Mouse (Mus musculus) forebrain, embryonic 14.5 days (tissue): ENCODE measurements around the gene Chdh. TPM values are rescaled to one million over a fixed set of nuclear protein-coding genes. Genes with fewer than 3 reads are reported as not detected.

Experiments
- ATAC-seq: fragments of 200-750 bp; cut with Nextera tagmentation; 2 replicates; pipeline ENCODE4 v1.8.0; 2017; ENCODE audit warnings: mild to moderate bottlenecking, moderate library complexity
- DNase-seq: peaks from one replicate; pipeline ENCODE4 v3.0.0-alpha.2; 2015; ENCODE audit warnings: low spot score
- H3K27ac ChIP-seq: fragments of 300-500 bp; sonication (generic); 2 replicates; pipeline ENCODE4 v1.5.1; 2014; ENCODE audit warnings: low read depth, mild to moderate bottlenecking, control low read depth, low read length, moderate library complexity
- H3K27me3 ChIP-seq: fragments of 300-500 bp; sonication (generic); replicated peaks from 2 replicates; pipeline ENCODE4 v1.6.1; 2014; ENCODE audit warnings: low read length, control low read depth, mixed read lengths; ENCODE audit not compliant: control insufficient read depth, insufficient read depth
- H3K36me3 ChIP-seq: fragments of 300-500 bp; sonication (generic); 2 replicates; pipeline ENCODE4 v1.6.1; 2014; ENCODE audit warnings: low read length, control low read depth; ENCODE audit not compliant: control insufficient read depth, insufficient read depth
- H3K4me1 ChIP-seq: fragments of 300-500 bp; sonication (generic); 2 replicates; pipeline ENCODE4 v1.6.1; 2014; ENCODE audit warnings: antibody characterized with exemption, low read length, control low read depth; ENCODE audit not compliant: control insufficient read depth, insufficient read depth
- H3K4me2 ChIP-seq: fragments of 300-500 bp; sonication (generic); 2 replicates; pipeline ENCODE4 v1.6.1; 2014; ENCODE audit warnings: mild to moderate bottlenecking, control low read depth, low read length
- H3K4me3 ChIP-seq: fragments of 300-500 bp; sonication (generic); 2 replicates; pipeline ENCODE4 v1.5.1; 2014; ENCODE audit warnings: low read depth, low read length, control low read depth
- H3K9ac ChIP-seq: fragments of 300-500 bp; sonication (generic); 2 replicates; pipeline ENCODE4 v1.6.1; 2014; ENCODE audit warnings: mild to moderate bottlenecking, low read length, control low read depth, moderate library complexity
- H3K9me3 ChIP-seq: fragments of 300-500 bp; sonication (generic); replicated peaks from 2 replicates; pipeline ENCODE4 v1.6.1; 2016; ENCODE audit warnings: low read length, control low read depth, mixed read lengths; ENCODE audit not compliant: control insufficient read depth
- WGBS: fragments of 180-500 bp; shearing (Covaris S2); extraction: QIAGEN DNeasy Blood & Tissue Kit; methylation state at CpG from one replicate; pipeline ENCODE4 v1.1.7; 2014; 5-methylcytosine and 5-hydroxymethylcytosine counted together
- polyA plus RNA-seq: library from polyadenylated mRNA; unstranded; fragments of >200 nt; fragmentation: Nextera tagmentation; extraction: Ambion mirVana; gene quantifications from 2 replicates; pipeline ENCODE4 v1.2.1, GENCODE M21; 2014

Chdh gene
- polyA plus RNA-seq, 1 experiment from 2014 or later, result not detected

DNA sequence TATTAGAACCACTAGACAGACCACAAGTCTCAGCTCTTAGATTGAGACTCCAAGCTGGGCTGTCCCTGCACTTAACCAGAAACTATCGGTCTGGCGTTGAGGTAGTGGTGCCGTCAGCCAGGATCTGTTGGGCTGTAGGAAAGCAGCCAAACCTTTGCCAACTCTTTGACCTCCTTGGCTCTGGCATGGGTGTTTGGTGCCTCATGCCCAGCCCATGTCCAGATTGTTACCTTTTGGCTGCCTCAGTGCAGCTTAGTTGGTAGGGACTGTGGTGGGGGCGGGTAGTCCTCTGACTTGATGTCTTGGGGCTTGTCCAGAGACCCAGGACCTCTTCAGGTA is 9.6 kb downstream of the Chdh start:
- no peaks in the 10 kb centered on the region for H3K9me3 ChIP-seq
- H3K4me3 ChIP-seq, result no peak overlapping the region
- DNase-seq (no peak), ATAC-seq (no peak)
- H3K4me2 ChIP-seq, result no peak overlapping the region
- H3K36me3 ChIP-seq, result no peaks in the 10 kb centered on the region
- WGBS, result 93% methylated on average over 4 of the region's 4 CpGs
- no peaks in the 10 kb centered on the region for H3K27me3 ChIP-seq
- no peak overlapping the region for H3K9ac ChIP-seq
- no peak overlapping the region for H3K27ac ChIP-seq
- H3K4me1 ChIP-seq, result no peaks in the 10 kb centered on the region

DNA sequence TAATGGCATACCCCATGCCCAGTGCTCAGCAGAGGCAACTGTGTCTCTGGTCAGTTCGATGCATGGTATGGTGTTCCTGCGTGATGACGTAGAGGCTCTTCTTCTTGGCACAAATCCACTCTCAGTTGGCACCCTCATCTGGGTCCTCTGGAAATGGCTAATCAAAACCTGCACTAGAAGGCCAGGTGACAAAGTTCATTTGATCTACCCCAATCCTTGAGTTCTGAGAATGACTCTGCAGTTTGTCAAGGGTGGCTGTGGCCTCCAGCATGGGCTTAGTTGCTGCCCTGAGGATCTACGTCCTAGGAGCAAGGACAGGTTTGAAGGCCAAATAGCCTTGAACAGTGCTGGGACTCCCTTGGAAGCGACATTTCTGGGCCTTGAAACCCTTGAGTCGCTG is 10.0 kb downstream of the Chdh start:
- ATAC-seq (no peak), DNase-seq (no peak)

DNA sequence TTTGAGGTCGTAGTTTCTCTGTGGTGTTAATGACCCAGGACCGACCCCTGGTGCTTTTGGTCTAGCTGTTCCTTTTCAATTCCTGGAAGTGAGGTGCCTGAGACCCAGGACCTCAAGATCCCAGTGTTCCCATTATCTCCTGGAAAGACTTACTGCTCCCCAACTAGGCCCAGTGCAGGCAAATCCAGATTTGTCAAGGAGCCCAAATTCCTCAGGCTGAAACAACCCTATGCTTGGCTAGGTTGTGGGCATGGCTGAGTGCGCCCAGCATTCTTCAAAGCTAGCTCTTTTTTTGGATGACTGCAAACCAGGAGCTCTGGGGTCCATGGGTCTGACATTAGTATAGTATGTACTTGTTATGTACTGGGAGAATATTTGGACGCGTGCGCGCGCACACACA is 10.6 kb downstream of the Chdh start:
- no peaks in the 10 kb centered on the region for H3K27me3 ChIP-seq
- H3K4me2 ChIP-seq, result no peak overlapping the region
- no peak for ATAC-seq
- no peaks in the 10 kb centered on the region for H3K4me1 ChIP-seq
- H3K9me3 ChIP-seq, result no peaks in the 10 kb centered on the region
- H3K9ac ChIP-seq, result no peak overlapping the region
- 92% methylated on average over 8 of the region's 8 CpGs for WGBS
- H3K27ac ChIP-seq, result no peak overlapping the region
- no peak overlapping the region for H3K4me3 ChIP-seq
- no peak for DNase-seq
- H3K36me3 ChIP-seq, result no peaks in the 10 kb centered on the region

More for the DNA sequence above, 10.0 kb downstream of the Chdh start:
- no peak overlapping the region for H3K4me3 ChIP-seq
- H3K36me3 ChIP-seq, result no peaks in the 10 kb centered on the region
- H3K9ac ChIP-seq, result no peak overlapping the region
- H3K27ac ChIP-seq, result no peak overlapping the region
- WGBS, result 91% methylated on average over 6 of the region's 6 CpGs
- H3K9me3 ChIP-seq, result no peaks in the 10 kb centered on the region
- no peak overlapping the region for H3K4me2 ChIP-seq
- H3K27me3 ChIP-seq, result no peaks in the 10 kb centered on the region
- H3K4me1 ChIP-seq, result no peaks in the 10 kb centered on the region

DNA sequence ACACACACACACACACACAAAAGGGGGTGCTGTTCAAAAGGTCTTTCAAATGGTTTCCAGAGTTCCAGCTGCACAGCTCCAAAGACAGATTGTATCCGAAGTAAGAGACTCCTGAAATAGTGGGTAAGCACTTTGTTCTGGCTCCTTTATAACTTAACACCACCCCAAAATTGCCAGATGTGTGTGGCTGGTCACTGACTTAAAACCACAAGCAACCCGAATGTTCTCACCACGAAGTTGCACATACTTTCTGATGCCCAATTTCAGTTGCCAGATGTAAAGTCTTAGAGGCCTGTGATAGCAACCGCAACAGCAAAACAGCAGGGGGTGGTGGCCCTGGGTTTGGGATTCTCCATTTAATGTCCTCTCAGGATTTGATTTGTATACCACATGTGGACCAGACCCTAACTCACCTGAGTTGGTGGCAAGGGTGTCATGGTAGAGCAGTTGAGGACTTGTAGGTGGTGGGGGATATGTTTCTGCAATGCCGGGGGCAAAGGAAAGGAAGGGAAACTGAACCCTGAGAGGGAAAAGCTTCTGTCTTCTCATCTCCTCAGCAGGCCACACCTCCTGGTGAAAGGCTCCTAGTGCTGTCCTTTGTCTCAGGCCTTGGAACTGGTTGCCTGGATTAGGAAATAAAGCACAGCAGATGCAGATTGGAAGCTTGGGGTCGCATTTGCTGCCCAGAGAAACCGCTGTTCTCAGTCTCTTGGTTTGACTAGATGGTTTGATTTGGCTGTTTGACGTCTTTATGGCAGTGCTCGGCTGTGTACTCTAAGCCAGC is 11.2 kb downstream of the Chdh start:
- H3K27me3 ChIP-seq, result no peaks in the 10 kb centered on the region
- whole genome bisulfite sequencing, result 39% methylated on average over 9 of the region's 9 CpGs
- no peak overlapping the region for H3K9ac ChIP-seq
- DNase-seq, result no peak
- no peak overlapping the region for H3K4me2 ChIP-seq
- no peaks in the 10 kb centered on the region for H3K36me3 ChIP-seq
- no peaks in the 10 kb centered on the region for H3K9me3 ChIP-seq
- no peaks in the 10 kb centered on the region for H3K4me1 ChIP-seq
- no peak overlapping the region for H3K27ac ChIP-seq
- no peak overlapping the region for H3K4me3 ChIP-seq
- no peak for ATAC-seq

DNA sequence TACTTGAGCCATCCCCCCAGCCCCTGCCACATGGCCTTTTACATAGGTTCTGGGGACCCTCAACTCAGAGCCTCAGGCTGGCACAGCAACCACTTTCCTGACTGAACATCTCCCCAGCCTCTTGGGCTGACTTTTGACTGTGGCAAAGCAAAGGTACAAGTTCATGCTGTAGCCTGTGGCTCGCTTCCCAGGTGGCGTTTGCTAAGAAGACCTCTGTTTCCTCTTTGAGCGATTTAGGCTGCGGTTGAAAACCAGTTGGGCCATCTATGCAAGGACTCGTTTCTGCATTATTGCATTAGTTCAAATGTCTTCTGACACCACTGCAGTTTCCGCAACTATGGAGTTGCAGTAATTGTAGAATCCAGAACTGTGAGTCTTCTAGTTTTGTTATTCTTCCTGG is 13.6 kb downstream of the Chdh start:
- no peak for DNase-seq
- Histone ChIP-seq H3K9ac (no peak overlapping the region), H3K4me1 (no peaks in the 10 kb centered on the region), H3K27me3 (no peaks in the 10 kb centered on the region), H3K4me3 (no peak overlapping the region), H3K4me2 (no peak overlapping the region), H3K36me3 (no peaks in the 10 kb centered on the region), H3K9me3 (no peaks in the 10 kb centered on the region), H3K27ac (no peak overlapping the region)
- 92% methylated on average over 6 of the region's 6 CpGs for WGBS
- ATAC-seq, result no peak

DNA sequence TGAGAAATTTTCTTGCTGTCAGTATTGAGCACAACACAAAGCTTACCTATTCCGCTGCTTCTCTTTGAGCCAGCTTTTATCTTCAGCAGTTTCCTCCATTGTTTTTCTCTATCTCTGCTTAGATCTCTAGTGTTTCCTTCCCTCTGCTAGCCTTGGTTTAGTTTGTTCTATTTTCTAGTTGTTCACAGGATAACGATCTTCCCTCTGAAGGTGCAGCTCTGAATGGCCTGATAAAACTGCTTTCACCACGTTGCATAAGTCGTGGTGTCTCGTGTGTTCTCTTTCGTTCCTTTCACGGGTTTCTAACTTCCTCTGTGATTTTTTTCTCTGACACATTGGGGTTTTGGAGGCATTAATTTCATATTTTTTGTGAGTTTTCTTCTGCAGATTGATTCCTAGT is 15.6 kb downstream of the Chdh start:
- Histone ChIP-seq H3K4me2 (no peak overlapping the region), H3K4me3 (no peak overlapping the region), H3K27ac (no peak overlapping the region), H3K4me1 (no peaks in the 10 kb centered on the region), H3K9me3 (no peaks in the 10 kb centered on the region), H3K36me3 (no peaks in the 10 kb centered on the region), H3K27me3 (no peaks in the 10 kb centered on the region), H3K9ac (no peak overlapping the region)
- no peak for ATAC-seq
- no peak for DNase-seq
- WGBS, result 48% methylated on average over 7 of the region's 7 CpGs

DNA sequence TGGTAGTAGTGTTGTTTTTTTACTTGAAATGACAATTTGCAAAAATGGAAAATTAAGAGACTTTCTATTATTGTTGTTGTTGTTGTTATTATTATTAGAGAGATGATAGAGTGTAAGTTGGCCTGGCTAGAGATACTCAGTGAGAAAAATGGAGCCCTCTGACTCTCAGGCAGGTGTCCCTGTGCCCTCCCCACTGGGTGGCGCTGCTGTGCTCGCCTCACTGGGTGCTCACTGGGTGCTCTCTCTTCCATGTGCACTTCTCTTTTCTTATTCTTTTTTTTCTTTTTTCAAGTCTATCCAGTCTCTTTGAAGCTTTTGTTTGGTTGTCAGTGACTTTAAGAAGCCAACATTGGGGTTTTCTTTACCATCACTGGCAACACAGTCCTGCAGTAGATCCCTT is 18.6 kb downstream of the Chdh start:
- no peaks in the 10 kb centered on the region for H3K27me3 ChIP-seq
- ATAC-seq, result no peak
- H3K4me2 ChIP-seq, result no peak overlapping the region
- no peak overlapping the region for H3K4me3 ChIP-seq
- no peaks in the 10 kb centered on the region for H3K36me3 ChIP-seq
- no peak overlapping the region for H3K27ac ChIP-seq
- no peaks in the 10 kb centered on the region for H3K9me3 ChIP-seq
- H3K4me1 ChIP-seq, result no peaks in the 10 kb centered on the region
- 54% methylated on average over 2 of the region's 2 CpGs for WGBS
- no peak for DNase-seq
- H3K9ac ChIP-seq, result no peak overlapping the region

DNA sequence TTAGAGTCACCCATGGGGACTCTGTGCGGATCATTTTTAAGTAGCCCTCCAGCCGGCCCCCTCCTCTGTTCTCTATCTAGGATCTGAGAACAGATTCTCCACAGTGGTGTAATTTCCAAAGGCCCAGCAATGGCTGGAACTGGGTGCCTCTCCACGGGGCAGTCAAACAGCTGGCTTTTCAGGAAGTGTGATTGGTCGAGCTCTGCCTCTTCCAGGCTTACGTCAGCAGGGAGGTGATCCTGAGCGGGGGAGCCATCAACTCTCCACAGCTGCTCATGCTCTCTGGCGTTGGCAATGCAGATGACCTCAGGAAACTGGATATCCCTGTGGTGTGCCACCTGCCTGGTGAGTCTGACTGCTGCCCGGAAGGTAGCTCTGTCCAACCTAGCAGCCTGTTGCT is 24.6 kb downstream of the Chdh start:
- H3K27me3 ChIP-seq, result no peaks in the 10 kb centered on the region
- H3K4me1 ChIP-seq, result no peaks in the 10 kb centered on the region
- WGBS, result 73% methylated on average over 8 of the region's 8 CpGs
- H3K36me3 ChIP-seq, result no peaks in the 10 kb centered on the region
- H3K9ac ChIP-seq, result no peak overlapping the region
- H3K4me3 ChIP-seq, result no peak overlapping the region
- no peak overlapping the region for H3K27ac ChIP-seq
- no peak overlapping the region for H3K4me2 ChIP-seq
- no peak for DNase-seq
- H3K9me3 ChIP-seq, result no peaks in the 10 kb centered on the region
- no peak for ATAC-seq

DNA sequence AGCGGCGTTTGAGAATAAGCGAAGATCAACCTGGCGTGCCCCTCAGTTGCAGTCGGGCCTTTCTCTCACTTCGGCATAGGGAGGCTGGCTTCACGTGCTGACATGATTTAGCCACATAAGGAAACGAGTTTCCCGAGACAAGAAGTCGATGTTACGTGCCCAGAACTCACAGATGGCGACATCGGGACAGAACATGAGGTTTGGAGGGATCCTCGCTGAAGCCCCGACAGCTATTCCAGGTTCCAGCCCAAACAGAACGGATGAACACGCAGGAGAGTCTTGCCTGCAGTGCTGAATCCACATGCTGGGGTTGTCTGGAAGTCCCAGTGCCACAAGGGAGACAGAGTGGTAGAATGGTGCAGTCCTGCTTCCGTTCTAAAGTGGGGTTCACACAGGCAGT is 29.6 kb downstream of the Chdh start:
- Histone ChIP-seq H3K27me3 (no peaks in the 10 kb centered on the region), H3K4me1 (no peaks in the 10 kb centered on the region), H3K9ac (no peak overlapping the region), H3K4me2 (no peak overlapping the region), H3K4me3 (no peak overlapping the region), H3K36me3 (no peaks in the 10 kb centered on the region), H3K27ac (no peak overlapping the region), H3K9me3 (no peaks in the 10 kb centered on the region)
- 80% methylated on average over 18 of the region's 18 CpGs for WGBS
- ATAC-seq (no peak), DNase-seq (peak; percentile 56)
